Mouse (Mus musculus) liver, embryonic 13.5 days (tissue): ENCODE measurements around the gene Ldb2. TPM values are rescaled to one million over a fixed set of nuclear protein-coding genes. Genes with fewer than 3 reads are reported as not detected.

Experiments used
- ATAC-seq: fragments of 200-750 bp; cut with Nextera tagmentation; 2 replicates; pipeline ENCODE4 v1.8.0; 2017; ENCODE audit warnings: low read depth, mild to moderate bottlenecking, moderate number of reproducible peaks, moderate library complexity
- DNase-seq: peaks from one replicate; pipeline ENCODE4 v3.0.0; 2022
- H3K27ac ChIP-seq: fragments of 300-500 bp; sonication (generic); 2 replicates; pipeline ENCODE4 v1.5.1; 2015; ENCODE audit warnings: moderate library complexity, mild to moderate bottlenecking, inconsistent platforms
- H3K27me3 ChIP-seq: fragments of 300-500 bp; sonication (generic); 2 replicates; pipeline ENCODE4 v1.6.1; 2015; ENCODE audit warnings: mild to moderate bottlenecking, inconsistent platforms
- H3K36me3 ChIP-seq: fragments of 300-500 bp; sonication (generic); 2 replicates; pipeline ENCODE4 v1.6.1; 2015; ENCODE audit warnings: mild to moderate bottlenecking, inconsistent platforms
- H3K4me1 ChIP-seq: fragments of 300-500 bp; sonication (generic); replicated peaks from 2 replicates; pipeline ENCODE4 v1.6.1; 2015; ENCODE audit warnings: inconsistent platforms
- H3K4me2 ChIP-seq: fragments of 300-500 bp; sonication (generic); 2 replicates; pipeline ENCODE4 v1.6.1; 2015; ENCODE audit warnings: inconsistent platforms, mild to moderate bottlenecking, moderate library complexity
- H3K4me3 ChIP-seq: fragments of 300-500 bp; sonication (generic); replicated peaks from 2 replicates; pipeline ENCODE4 v1.5.1; 2015; ENCODE audit warnings: mild to moderate bottlenecking, inconsistent platforms
- H3K9ac ChIP-seq: fragments of 300-500 bp; sonication (generic); 2 replicates; pipeline ENCODE4 v1.6.1; 2015; ENCODE audit warnings: mild to moderate bottlenecking, inconsistent platforms
- H3K9me3 ChIP-seq: fragments of 300-500 bp; sonication (generic); replicated peaks from 2 replicates; pipeline ENCODE4 v1.6.1; 2016; ENCODE audit warnings: inconsistent platforms
- WGBS: fragments of 180-500 bp; shearing (Covaris S2); methylation state at CpG from one replicate; pipeline ENCODE4 v1.1.7; 2015; ENCODE audit not compliant: insufficient replicate concordance; 5-methylcytosine and 5-hydroxymethylcytosine counted together
- polyA plus RNA-seq: library from polyadenylated mRNA; unstranded; fragments of >200 nt; fragmentation: Nextera tagmentation; extraction: Ambion mirVana; gene quantifications from 2 replicates; pipeline ENCODE4 v1.2.1, GENCODE M21; 2015

Gene Ldb2
- polyA plus RNA-seq, 1 experiment from 2014 or later, result 3.9 TPM

GRCm38 (mm10) chr5:44537316-44537999 lies 262.0 kb downstream of the Ldb2 start:
- Histone ChIP-seq H3K27me3 (no peaks in the 10 kb centered on the region), H3K27ac (no peak overlapping the region), H3K4me3 (no peak overlapping the region), H3K36me3 (no peaks in the 10 kb centered on the region), H3K4me1 (no peaks in the 10 kb centered on the region), H3K9me3 (no peaks in the 10 kb centered on the region), H3K4me2 (no peak overlapping the region), H3K9ac (no peak overlapping the region)
- 80% methylated on average over 5 of the region's 5 CpGs for WGBS
- ATAC-seq (no peak), DNase-seq (no peak)

GRCm38 (mm10) chr5:44529466-44529865 lies 270.0 kb downstream of the Ldb2 start:
- Histone ChIP-seq H3K27me3 (no peaks in the 10 kb centered on the region), H3K4me2 (no peak overlapping the region), H3K27ac (no peak overlapping the region), H3K9me3 (no peaks in the 10 kb centered on the region), H3K36me3 (no peaks in the 10 kb centered on the region), H3K4me1 (no peaks in the 10 kb centered on the region), H3K9ac (no peak overlapping the region), H3K4me3 (no peak overlapping the region)
- DNase-seq (no peak), ATAC-seq (no peak)
- 48% methylated on average over 3 of the region's 3 CpGs for WGBS

GRCm38 (mm10) chr5:44529001-44529400 lies 270.5 kb downstream of the Ldb2 start:
- WGBS, result 41% methylated on average over 1 of the region's 1 CpGs
- Histone ChIP-seq H3K4me1 (no peaks in the 10 kb centered on the region), H3K27me3 (no peaks in the 10 kb centered on the region), H3K9me3 (no peaks in the 10 kb centered on the region), H3K4me3 (no peak overlapping the region), H3K27ac (no peak overlapping the region), H3K4me2 (no peak overlapping the region), H3K36me3 (no peaks in the 10 kb centered on the region), H3K9ac (no peak overlapping the region)
- no peak for ATAC-seq
- no peak for DNase-seq

- Histone ChIP-seq H3K4me2 (no peak overlapping the region), H3K27ac (no peak overlapping the region), H3K9ac (no peak overlapping the region), H3K4me3 (no peak overlapping the region), H3K27me3 (no peaks in the 10 kb centered on the region), H3K4me1 (no peaks in the 10 kb centered on the region), H3K9me3 (no peaks in the 10 kb centered on the region), H3K36me3 (no peaks in the 10 kb centered on the region)
- no peak for DNase-seq
- no peak for ATAC-seq
- WGBS, result 72% methylated on average over 5 of the region's 5 CpGs
These were observed 294.3 kb downstream of the Ldb2 start for GRCm38 (mm10) chr5:44505221-44505620.

GRCm38 (mm10) chr5:44504786-44505185 lies 294.7 kb downstream of the Ldb2 start:
- Histone ChIP-seq H3K36me3 (no peaks in the 10 kb centered on the region), H3K27me3 (no peaks in the 10 kb centered on the region), H3K9ac (no peak overlapping the region), H3K4me3 (no peak overlapping the region), H3K27ac (no peak overlapping the region), H3K9me3 (no peaks in the 10 kb centered on the region), H3K4me1 (no peaks in the 10 kb centered on the region), H3K4me2 (no peak overlapping the region)
- 65% methylated on average over 5 of the region's 5 CpGs for WGBS
- no peak for DNase-seq
- ATAC-seq, result no peak

GRCm38 (mm10) chr5:44498229-44498628 lies 301.3 kb downstream of the Ldb2 start:
- H3K36me3 ChIP-seq, result no peaks in the 10 kb centered on the region
- WGBS, result 63% methylated on average over 1 of the region's 1 CpGs
- H3K27ac ChIP-seq, result no peak overlapping the region
- no peaks in the 10 kb centered on the region for H3K4me1 ChIP-seq
- no peak overlapping the region for H3K9ac ChIP-seq
- H3K4me3 ChIP-seq, result no peak overlapping the region
- DNase-seq (no peak), ATAC-seq (no peak)
- H3K4me2 ChIP-seq, result no peak overlapping the region
- no peaks in the 10 kb centered on the region for H3K9me3 ChIP-seq
- no peaks in the 10 kb centered on the region for H3K27me3 ChIP-seq

- no peak for ATAC-seq
- no peaks in the 10 kb centered on the region for H3K36me3 ChIP-seq
- H3K9me3 ChIP-seq, result no peaks in the 10 kb centered on the region
- no peak overlapping the region for H3K27ac ChIP-seq
- WGBS, result 80% methylated on average over 3 of the region's 3 CpGs
- H3K4me2 ChIP-seq, result no peak overlapping the region
- H3K4me1 ChIP-seq, result no peaks in the 10 kb centered on the region
- H3K9ac ChIP-seq, result no peak overlapping the region
- H3K27me3 ChIP-seq, result no peaks in the 10 kb centered on the region
- H3K4me3 ChIP-seq, result no peak overlapping the region
- no peak for DNase-seq
These were observed 302.6 kb downstream of the Ldb2 start for GRCm38 (mm10) chr5:44496854-44497253.

- no peaks in the 10 kb centered on the region for H3K4me1 ChIP-seq
- H3K27me3 ChIP-seq, result no peaks in the 10 kb centered on the region
- DNase-seq (no peak), ATAC-seq (no peak)
- no peak overlapping the region for H3K4me2 ChIP-seq
- H3K4me3 ChIP-seq, result no peak overlapping the region
- H3K9ac ChIP-seq, result no peak overlapping the region
- 67% methylated on average over 4 of the region's 4 CpGs for WGBS
- no peaks in the 10 kb centered on the region for H3K36me3 ChIP-seq
- no peaks in the 10 kb centered on the region for H3K9me3 ChIP-seq
- no peak overlapping the region for H3K27ac ChIP-seq
These were observed 304.4 kb downstream of the Ldb2 start for GRCm38 (mm10) chr5:44495092-44495491.

GRCm38 (mm10) chr5:44494133-44494532 lies 305.3 kb downstream of the Ldb2 start:
- Histone ChIP-seq H3K27ac (no peak overlapping the region), H3K4me3 (no peak overlapping the region), H3K4me1 (no peaks in the 10 kb centered on the region), H3K9me3 (no peaks in the 10 kb centered on the region), H3K9ac (no peak overlapping the region), H3K27me3 (no peaks in the 10 kb centered on the region), H3K4me2 (no peak overlapping the region), H3K36me3 (no peaks in the 10 kb centered on the region)
- DNase-seq (no peak), ATAC-seq (no peak)
- 52% methylated on average over 9 of the region's 9 CpGs for WGBS

GRCm38 (mm10) chr5:44491526-44491925 lies 308.0 kb downstream of the Ldb2 start:
- Histone ChIP-seq H3K36me3 (no peaks in the 10 kb centered on the region), H3K9ac (no peak overlapping the region), H3K4me1 (no peaks in the 10 kb centered on the region), H3K4me2 (no peak overlapping the region), H3K27ac (no peak overlapping the region), H3K9me3 (no peaks in the 10 kb centered on the region), H3K4me3 (no peak overlapping the region), H3K27me3 (no peaks in the 10 kb centered on the region)
- ATAC-seq, result no peak
- DNase-seq, result no peak
- 76% methylated on average over 1 of the region's 1 CpGs for WGBS

- H3K9ac ChIP-seq, result no peak overlapping the region
- no peaks in the 10 kb centered on the region for H3K4me1 ChIP-seq
- ATAC-seq, result no peak
- no peak overlapping the region for H3K27ac ChIP-seq
- no peaks in the 10 kb centered on the region for H3K9me3 ChIP-seq
- DNase-seq, result no peak
- no peak overlapping the region for H3K4me3 ChIP-seq
- WGBS, result 63% methylated on average over 6 of the region's 6 CpGs
- H3K4me2 ChIP-seq, result no peak overlapping the region
- H3K36me3 ChIP-seq, result no peaks in the 10 kb centered on the region
- no peaks in the 10 kb centered on the region for H3K27me3 ChIP-seq
These were observed 309.0 kb downstream of the Ldb2 start for GRCm38 (mm10) chr5:44490462-44490861.

- DNase-seq, result no peak
These were observed 315.9 kb downstream of the Ldb2 start for GRCm38 (mm10) chr5:44483426-44484106.

More at GRCm38 (mm10) chr5:44483426-44484106, 315.9 kb downstream of the Ldb2 start:
- H3K27ac ChIP-seq, result no peak overlapping the region
- H3K4me2 ChIP-seq, result no peak overlapping the region
- WGBS, result 67% methylated on average over 11 of the region's 11 CpGs
- no peaks in the 10 kb centered on the region for H3K4me1 ChIP-seq
- H3K4me3 ChIP-seq, result no peak overlapping the region
- no peak for ATAC-seq
- H3K27me3 ChIP-seq, result no peaks in the 10 kb centered on the region
- no peaks in the 10 kb centered on the region for H3K9me3 ChIP-seq
- H3K9ac ChIP-seq, result no peak overlapping the region
- no peaks in the 10 kb centered on the region for H3K36me3 ChIP-seq
